Mouse (Mus musculus) cerebellum, adult 2 months (tissue): ENCODE measurements around the gene Gm45717.

ENCODE experiments used
- CTCF ChIP-seq: fragments of 200-500 bp; IDR thresholded peaks from 2 replicates; pipeline ENCODE4 v1.5.1; 2011; ENCODE audit warnings: low read depth, mild to moderate bottlenecking, control low read depth, low read length, moderate library complexity, borderline replicate concordance; ENCODE audit not compliant: insufficient read depth
- POLR2A ChIP-seq: fragments of 200-500 bp; IDR thresholded peaks from 2 replicates; pipeline ENCODE4 v1.6.1; 2011; ENCODE audit warnings: low read length, control low read depth, borderline replicate concordance; ENCODE audit not compliant: insufficient read depth

GRCm38 (mm10) chr7:140955342-140955741, 395 bp downstream of the Gm45717 start:
- TF ChIP-seq POLR2A, result no peak
- no peak for TF ChIP-seq CTCF
